Mouse (Mus musculus) C2C12 (cell line): Measurements from ENCODE around the gene Gdpgp1.

Experiments
- CTCF ChIP-seq: IDR thresholded peaks from one replicate; pipeline ENCODE4 v1.5.1; 2011; ENCODE audit not compliant: control insufficient read depth, insufficient read depth, insufficient read length
- MYOG ChIP-seq: IDR thresholded peaks from one replicate; pipeline ENCODE4 v1.6.1; 2011; ENCODE audit not compliant: control insufficient read depth, insufficient read length; ENCODE audit errors: extremely low read depth

DNA sequence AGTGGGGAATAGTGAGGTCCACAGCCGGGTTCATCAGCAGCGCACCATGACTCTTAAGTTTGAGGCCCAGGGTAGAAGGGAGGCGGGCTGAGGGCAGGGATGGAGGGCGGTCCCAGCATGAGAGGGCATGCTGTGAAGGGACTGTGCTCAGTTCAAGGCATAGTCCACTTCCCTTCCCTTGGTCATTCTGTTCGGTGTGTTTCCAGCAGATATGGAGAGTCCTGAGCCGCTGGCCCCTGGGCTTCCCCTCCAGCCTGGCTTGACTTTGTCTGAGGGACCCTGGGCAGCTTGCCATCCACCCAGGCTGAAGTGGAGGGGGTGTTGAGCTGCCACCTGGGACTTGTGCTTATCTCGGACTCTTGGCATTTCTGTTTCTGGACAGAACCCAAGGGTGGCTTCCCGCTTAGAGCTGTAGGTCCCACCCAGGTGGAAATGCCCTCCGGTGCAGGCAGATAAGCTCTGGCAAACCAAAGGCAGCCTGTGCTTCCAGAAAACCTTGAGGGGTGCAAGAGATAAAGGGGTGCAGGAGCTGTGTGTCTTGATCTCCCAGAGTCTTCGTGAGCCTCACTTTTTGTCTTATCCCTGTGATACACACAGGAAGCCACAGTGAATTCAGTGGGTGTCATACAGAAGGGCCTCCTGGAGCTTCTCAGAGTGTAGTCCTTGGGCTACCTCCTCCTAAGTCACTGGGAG is 23.8 kb upstream of the Gdpgp1 start:
- TF ChIP-seq CTCF (no peak), MYOG (no peak)
